Mouse (Mus musculus) hindbrain, postnatal 0 days (tissue): ENCODE data around the gene Tex46. TPM values are rescaled to one million over a fixed set of nuclear protein-coding genes. Genes with fewer than 3 reads are reported as not detected.

ENCODE experiments used
- ATAC-seq: fragments of 200-750 bp; cut with Nextera tagmentation; 2 replicates; pipeline ENCODE4 v1.8.0; 2017; ENCODE audit warnings: mild to moderate bottlenecking, moderate TSS enrichment, moderate library complexity
- DNase-seq: peaks from one replicate; pipeline ENCODE4 v3.0.0-alpha.2; 2015; ENCODE audit warnings: low spot score
- H3K27ac ChIP-seq: fragments of 300-500 bp; sonication (generic); 2 replicates; pipeline ENCODE4 v1.5.1; 2014; ENCODE audit warnings: mild to moderate bottlenecking
- H3K27me3 ChIP-seq: fragments of 300-500 bp; sonication (generic); 2 replicates; pipeline ENCODE4 v1.6.1; 2014; ENCODE audit warnings: low read length, mixed read lengths; ENCODE audit not compliant: insufficient read depth
- H3K36me3 ChIP-seq: fragments of 300-500 bp; sonication (generic); 2 replicates; pipeline ENCODE4 v1.6.1; 2014; ENCODE audit warnings: low read length, mixed read lengths; ENCODE audit not compliant: insufficient read depth
- H3K4me1 ChIP-seq: fragments of 300-500 bp; sonication (generic); 2 replicates; pipeline ENCODE4 v1.6.1; 2014; ENCODE audit warnings: antibody characterized with exemption, low read length, mixed read lengths; ENCODE audit not compliant: insufficient read depth
- H3K4me2 ChIP-seq: fragments of 300-500 bp; sonication (generic); 2 replicates; pipeline ENCODE4 v1.6.1; 2014; ENCODE audit warnings: low read depth, mild to moderate bottlenecking, low read length, moderate library complexity, mixed read lengths
- H3K4me3 ChIP-seq: fragments of 300-500 bp; sonication (generic); 2 replicates; pipeline ENCODE4 v1.5.1; 2014; ENCODE audit warnings: low read length
- H3K9ac ChIP-seq: fragments of 300-500 bp; sonication (generic); replicated peaks from 2 replicates; pipeline ENCODE4 v1.6.1; 2014; ENCODE audit warnings: mild to moderate bottlenecking, low read length, moderate library complexity, mixed read lengths
- H3K9me3 ChIP-seq: fragments of 300-500 bp; sonication (generic); 2 replicates; pipeline ENCODE4 v1.6.1; 2016; ENCODE audit warnings: low read length, mixed read lengths
- CTCF ChIP-seq: IDR thresholded peaks from 2 replicates; pipeline ENCODE4 v1.5.1; 2016; ENCODE audit warnings: antibody characterized with exemption, control low read depth, low read depth
- WGBS: fragments of 180-500 bp; shearing (Covaris S2); extraction: QIAGEN DNeasy Blood & Tissue Kit; methylation state at CpG from one replicate; pipeline ENCODE4 v1.1.7; 2014; 5-methylcytosine and 5-hydroxymethylcytosine counted together
- polyA plus RNA-seq: library from polyadenylated mRNA; unstranded; fragments of >200 nt; fragmentation: Nextera tagmentation; extraction: Ambion mirVana; gene quantifications from 2 replicates; pipeline ENCODE4 v1.2.1, GENCODE M21; 2015
- total RNA-seq: library from RNA; depleted of rRNA; stranded (reverse); fragments of >200 nt; gene quantifications from 2 replicates; pipeline ENCODE4 v1.2.3, GENCODE M21; 2014

Gene Tex46
- total and polyA plus RNA-seq, 2 experiments from 2014 or later = not detected

DNA sequence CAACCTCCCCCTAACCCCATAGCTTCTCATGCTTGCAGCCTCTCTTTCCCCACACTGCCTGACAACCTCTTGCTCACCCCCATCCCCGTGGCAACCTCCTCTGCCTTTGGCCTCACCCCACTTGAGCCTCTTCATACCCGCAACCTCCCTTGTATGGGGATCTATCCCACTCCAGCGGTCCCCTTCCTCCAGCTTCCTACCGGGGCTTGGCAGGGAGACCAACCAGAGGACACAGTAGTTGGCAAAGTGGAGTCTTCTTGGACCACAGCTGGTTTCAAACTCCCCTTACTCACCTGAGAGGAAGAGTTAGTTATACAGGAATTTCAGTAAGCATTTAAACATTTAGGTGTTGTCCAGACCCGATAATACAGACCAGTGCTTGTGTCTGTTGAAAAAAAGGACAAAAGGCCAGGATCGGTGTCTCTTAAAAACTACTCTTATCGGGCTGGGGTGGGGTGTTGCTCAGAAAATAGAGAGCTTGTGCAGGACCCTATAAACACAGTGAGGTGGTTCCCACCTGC is 28.1 kb downstream of the Tex46 start:
- H3K4me2 ChIP-seq = peak overlapping the region; percentile 73
- DNase-seq = no peak
- no peaks in the 10 kb centered on the region for H3K9me3 ChIP-seq
- no peak for TF ChIP-seq CTCF
- H3K9ac ChIP-seq = peak overlapping the region; percentile 51
- H3K4me3 ChIP-seq = no peak overlapping the region; the same call in 1 of the 2 replicates
- H3K36me3 ChIP-seq = no peaks in the 10 kb centered on the region
- no peaks in the 10 kb centered on the region for H3K27me3 ChIP-seq
- WGBS = 28% methylated on average over 7 of the region's 7 CpGs
- H3K27ac ChIP-seq = peak overlapping the region; percentile 60; the same call in 1 of the 2 replicates
- peaks cover 6% of the 10 kb centered on the region for H3K4me1 ChIP-seq
- ATAC-seq = no peak

DNA sequence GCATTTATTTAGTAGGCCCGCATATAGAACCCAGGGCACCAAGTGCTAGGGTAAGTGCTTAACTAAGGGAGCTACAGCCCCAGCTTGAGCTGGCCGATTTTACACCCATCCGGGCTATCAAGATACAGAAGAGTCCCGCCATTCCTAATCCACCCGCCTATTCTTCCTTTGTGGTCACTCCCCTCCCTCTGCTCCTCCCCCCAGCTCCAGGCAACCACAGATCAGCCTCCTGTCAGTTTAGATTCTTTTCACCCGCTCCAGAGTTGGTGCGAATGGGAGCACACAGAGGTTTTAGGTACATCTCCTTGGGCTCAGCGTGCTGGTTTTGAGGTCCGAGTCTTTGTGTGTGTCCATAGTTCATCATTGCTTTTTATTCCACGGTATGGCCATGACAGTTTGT is 28.7 kb downstream of the Tex46 start:
- no peaks in the 10 kb centered on the region for H3K9me3 ChIP-seq
- no peak for TF ChIP-seq CTCF
- ATAC-seq (peak; percentile 36; the same call in 1 of the 2 replicates), DNase-seq (peak; percentile 71)
- no peak overlapping the region; the same call in 1 of the 2 replicates for H3K9ac ChIP-seq
- WGBS = 5% methylated on average over 10 of the region's 10 CpGs
- H3K36me3 ChIP-seq = no peaks in the 10 kb centered on the region
- no peaks in the 10 kb centered on the region for H3K27me3 ChIP-seq
- peak overlapping the region; percentile 44 for H3K4me2 ChIP-seq
- peak overlapping the region; percentile 16; the same call in 1 of the 2 replicates for H3K4me3 ChIP-seq
- peaks cover 6% of the 10 kb centered on the region for H3K4me1 ChIP-seq
- peak overlapping the region; percentile 60 for H3K27ac ChIP-seq

DNA sequence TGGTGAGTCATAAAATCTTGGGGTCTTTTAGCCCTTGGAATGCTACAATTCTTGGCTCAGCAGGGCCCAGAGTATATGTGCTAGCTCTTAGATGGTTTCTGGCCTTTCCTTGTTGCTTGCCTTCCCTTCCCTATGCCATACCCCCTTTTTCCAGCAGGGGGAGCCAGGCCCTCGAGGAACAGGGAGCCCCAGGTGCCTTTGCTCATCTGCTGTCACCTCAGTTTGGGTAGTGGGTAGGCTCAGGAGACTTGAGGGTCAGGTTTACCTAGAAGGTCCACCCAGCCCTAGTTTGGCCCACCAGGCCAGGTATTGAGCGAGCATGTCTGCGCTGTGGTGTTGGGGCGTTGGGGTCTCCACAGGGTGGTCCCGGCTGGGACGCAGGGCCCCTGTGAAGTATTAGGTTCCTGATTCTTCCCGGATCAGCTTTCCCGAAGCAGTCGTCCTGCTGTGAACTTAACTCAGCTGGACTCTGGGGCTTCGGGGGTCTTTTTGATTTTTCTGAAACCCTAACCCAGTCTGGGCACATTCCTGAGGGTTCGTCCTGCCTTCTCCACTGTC is 38.8 kb downstream of the Tex46 start:
- peaks cover 9% of the 10 kb centered on the region; the same call in 1 of the 2 replicates for H3K4me1 ChIP-seq
- WGBS = 30% methylated on average over 11 of the region's 11 CpGs
- TF ChIP-seq CTCF = peak; percentile 98
- no peak overlapping the region for H3K9ac ChIP-seq
- H3K4me2 ChIP-seq = no peak overlapping the region
- H3K9me3 ChIP-seq = no peaks in the 10 kb centered on the region
- no peaks in the 10 kb centered on the region for H3K36me3 ChIP-seq
- no peak overlapping the region for H3K27ac ChIP-seq
- H3K27me3 ChIP-seq = no peaks in the 10 kb centered on the region
- H3K4me3 ChIP-seq = no peak overlapping the region
- ATAC-seq = no peak
- DNase-seq = peak; percentile 85

DNA sequence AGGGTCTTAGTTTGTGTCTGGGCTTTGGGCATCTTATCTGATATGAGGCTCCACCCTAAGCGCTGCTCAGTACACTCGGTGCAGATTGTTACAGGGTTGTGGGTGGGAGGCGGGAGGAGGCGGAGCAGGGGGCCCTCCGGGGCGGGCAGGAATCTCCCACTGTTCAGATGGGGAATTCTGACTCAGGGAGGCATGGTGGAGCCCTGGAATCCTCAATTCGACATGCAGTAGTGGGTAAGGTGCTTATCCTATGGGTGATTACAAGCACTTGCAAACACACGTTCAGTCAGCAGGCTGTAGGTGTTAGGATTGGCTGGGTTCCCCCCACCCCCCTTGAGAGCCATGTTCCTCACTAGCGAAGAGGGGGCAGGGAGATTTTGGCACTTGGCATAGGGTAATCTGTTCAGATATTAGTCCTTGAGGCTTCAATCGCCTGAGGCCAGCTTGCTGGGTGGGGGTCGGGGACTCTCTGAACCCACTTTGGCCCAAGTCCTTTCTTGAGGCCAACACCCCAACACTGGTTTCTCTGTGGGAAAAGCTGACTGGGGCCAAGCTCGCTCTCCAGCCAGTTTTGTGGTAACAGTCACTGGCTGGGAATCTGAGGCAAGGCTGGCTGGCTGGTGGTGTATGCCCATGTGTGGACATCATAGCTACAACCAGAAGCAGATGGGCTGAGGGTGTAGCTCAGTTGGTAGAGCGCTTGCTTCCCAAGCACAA is 39.4 kb downstream of the Tex46 start:
- no peak overlapping the region for H3K27ac ChIP-seq
- no peak overlapping the region for H3K4me3 ChIP-seq
- H3K4me2 ChIP-seq = no peak overlapping the region
- DNase-seq (peak; percentile 11), ATAC-seq (0 out of 2 replicates have a peak, but pooled peaks have one; percentile 5)
- H3K4me1 ChIP-seq = peaks cover 9% of the 10 kb centered on the region; the same call in 1 of the 2 replicates
- WGBS = 31% methylated on average over 13 of the region's 13 CpGs
- H3K9ac ChIP-seq = no peak overlapping the region
- no peak for TF ChIP-seq CTCF
- H3K9me3 ChIP-seq = no peaks in the 10 kb centered on the region
- H3K36me3 ChIP-seq = no peaks in the 10 kb centered on the region; the same call in 1 of the 2 replicates
- no peaks in the 10 kb centered on the region for H3K27me3 ChIP-seq

DNA sequence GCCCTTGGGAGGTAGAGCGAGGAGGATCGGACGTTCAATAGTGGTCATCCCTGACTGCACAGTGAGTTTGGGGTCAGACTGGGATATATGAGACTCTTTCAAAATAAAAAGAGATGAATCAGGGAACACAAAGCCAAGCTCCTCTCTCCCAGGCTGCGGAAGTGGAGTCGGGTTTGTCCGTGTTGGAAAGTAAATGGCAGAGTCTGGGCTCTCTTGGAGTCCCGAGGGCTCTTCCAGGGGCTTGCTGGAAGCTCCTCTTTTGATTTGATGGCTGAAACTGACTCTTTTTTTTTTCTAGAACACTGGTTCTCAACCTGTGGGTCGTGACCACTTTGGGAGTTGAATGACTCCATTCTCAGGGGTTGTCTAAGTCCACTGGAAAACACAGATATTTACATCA is 40.0 kb downstream of the Tex46 start:
- DNase-seq (no peak), ATAC-seq (no peak)
- H3K4me1 ChIP-seq = peaks cover 9% of the 10 kb centered on the region; the same call in 1 of the 2 replicates
- no peak overlapping the region for H3K9ac ChIP-seq
- 79% methylated on average over 8 of the region's 8 CpGs for WGBS
- H3K9me3 ChIP-seq = no peaks in the 10 kb centered on the region
- H3K27me3 ChIP-seq = no peaks in the 10 kb centered on the region
- no peak overlapping the region for H3K4me3 ChIP-seq
- no peak overlapping the region; the same call in 1 of the 2 replicates for H3K27ac ChIP-seq
- peaks cover 3% of the 10 kb centered on the region; the same call in 1 of the 2 replicates for H3K36me3 ChIP-seq
- H3K4me2 ChIP-seq = no peak overlapping the region
- TF ChIP-seq CTCF = no peak

DNA sequence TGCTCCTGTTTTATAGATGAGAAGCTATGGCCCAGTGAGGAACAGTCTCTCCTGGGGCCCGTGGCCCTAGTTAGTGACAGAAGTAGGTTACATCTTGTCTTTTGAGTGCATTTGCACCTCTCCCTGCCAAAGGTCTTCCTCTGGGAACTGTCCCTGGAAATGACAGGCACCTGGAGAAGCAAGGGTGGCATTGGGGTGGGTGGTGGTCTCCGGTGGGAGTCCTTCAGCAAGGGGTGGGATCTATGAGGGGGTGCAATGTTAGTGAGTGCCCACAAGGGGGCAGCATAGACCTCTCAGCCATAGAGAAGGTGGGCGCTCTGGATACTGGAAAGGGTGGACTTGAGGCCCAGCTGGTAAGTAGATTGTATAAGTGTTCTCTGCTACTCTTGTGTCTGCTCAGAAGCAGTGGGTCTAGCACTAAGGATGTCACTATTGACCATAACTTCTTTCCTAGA is 41.1 kb downstream of the Tex46 start:
- peak; percentile 94 for TF ChIP-seq CTCF
- H3K4me3 ChIP-seq = no peak overlapping the region
- H3K4me2 ChIP-seq = no peak overlapping the region
- H3K9ac ChIP-seq = 0 out of 2 replicates have a peak overlapping the region, but pooled peaks have one; percentile 17
- H3K27ac ChIP-seq = peak overlapping the region; percentile 61; the same call in 1 of the 2 replicates
- ATAC-seq = peak; percentile 44
- H3K27me3 ChIP-seq = no peaks in the 10 kb centered on the region
- DNase-seq = peak; percentile 80
- no peaks in the 10 kb centered on the region for H3K9me3 ChIP-seq
- 62% methylated on average over 3 of the region's 3 CpGs for WGBS
- peaks cover 10% of the 10 kb centered on the region; the same call in 1 of the 2 replicates for H3K36me3 ChIP-seq
- peaks cover 9% of the 10 kb centered on the region; the same call in 1 of the 2 replicates for H3K4me1 ChIP-seq
